Mouse (Mus musculus) right cerebral cortex, postnatal 14 days (tissue): ENCODE results near the gene Agpat1.
A peak's percentile ranks its signal among the peaks of the same experiment; 100 is the strongest.

Source experiments
- DNase-seq: peaks from one replicate; pipeline ENCODE4 v3.0.0; 2022

Agpat1 gene

GRCm38 (mm10) chr17:34587423-34587811 is 16.6 kb upstream of the Agpat1 start:
- peak; percentile 97 for DNase-seq

DNA sequence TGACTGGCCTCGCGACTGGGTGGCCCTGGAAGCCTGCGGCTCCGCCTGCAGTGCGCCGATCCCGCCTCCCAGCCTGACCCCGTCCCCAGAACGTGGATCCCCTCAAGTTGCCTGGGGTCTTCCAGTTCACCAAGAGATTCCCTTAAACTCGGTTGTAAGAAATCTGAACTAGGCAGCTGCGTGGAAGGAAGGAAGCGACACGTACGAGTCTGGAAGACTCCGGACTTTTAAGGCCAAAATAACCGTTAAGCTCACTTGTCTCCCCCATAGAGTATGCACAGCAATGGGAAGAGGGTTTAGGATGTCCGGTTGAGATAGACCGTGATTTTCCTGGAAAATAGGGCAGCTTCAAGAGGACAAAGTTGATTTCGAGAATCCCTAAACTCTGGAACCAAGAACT is 16.2 kb upstream of the Agpat1 start:
- no peak for DNase-seq

DNA sequence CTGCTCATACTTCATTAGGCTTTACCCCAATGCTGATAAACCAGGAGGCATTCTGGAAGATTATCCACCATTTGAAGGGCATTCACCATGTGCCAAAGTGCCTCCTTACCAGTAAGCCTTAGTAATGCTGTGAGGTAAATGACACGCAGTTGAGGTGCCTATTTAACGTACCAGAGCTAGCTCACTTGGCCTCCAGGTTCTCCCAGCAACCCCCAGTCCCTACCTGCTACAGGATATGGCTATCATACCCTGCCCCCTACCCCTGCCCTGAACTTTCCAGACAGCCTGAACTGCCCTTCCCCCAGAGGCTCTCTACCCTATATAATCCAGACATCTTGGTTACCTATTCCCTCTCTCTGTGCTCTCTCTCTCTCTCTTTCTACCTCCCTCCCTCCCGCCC is 15.3 kb upstream of the Agpat1 start:
- no peak for DNase-seq

DNA sequence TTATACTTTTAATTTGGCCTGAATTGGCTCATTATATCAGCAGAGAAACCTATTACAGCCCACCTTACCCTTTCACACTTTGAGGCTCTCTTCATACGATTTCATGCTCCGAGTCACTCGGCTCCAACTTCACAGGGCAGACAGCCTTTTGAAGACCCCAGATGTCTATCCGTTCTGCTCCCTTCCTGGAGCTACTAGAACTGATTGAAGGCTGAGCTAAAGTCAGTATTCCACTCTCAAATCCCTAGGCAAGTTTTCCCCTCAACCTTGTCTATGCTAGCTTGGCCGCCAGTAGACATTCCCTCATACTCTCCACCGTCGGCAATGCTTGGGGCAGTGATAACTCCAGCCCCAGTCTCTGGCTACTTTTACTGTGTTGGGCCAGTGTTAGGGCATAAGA is 14.9 kb upstream of the Agpat1 start:
- DNase-seq = no peak

GRCm38 (mm10) chr17:34589681-34590101 is 14.4 kb upstream of the Agpat1 start, which contains the start of gene Gpsm3:
Gpsm3 (plus strand) TSS chr17:34589806.
- DNase-seq = no peak

GRCm38 (mm10) chr17:34590154-34590987 is 13.7 kb upstream of the Agpat1 start:
- DNase-seq = no peak

- DNase-seq = no peak
These were observed 12.8 kb upstream of the Agpat1 start, which contains the start of gene Pbx2 for GRCm38 (mm10) chr17:34591029-34591993. Pbx2 (plus strand) TSS chr17:34591266.

GRCm38 (mm10) chr17:34591994-34592375 is 12.1 kb upstream of the Agpat1 start:
- DNase-seq = peak; percentile 94

- no peak for DNase-seq
These were observed 11.2 kb upstream of the Agpat1 start for GRCm38 (mm10) chr17:34592581-34593549.

GRCm38 (mm10) chr17:34593752-34594525 is 10.1 kb upstream of the Agpat1 start:
- DNase-seq = no peak

- no peak for DNase-seq
These were observed 8.0 kb upstream of the Agpat1 start for GRCm38 (mm10) chr17:34596098-34596497.

GRCm38 (mm10) chr17:34597566-34598095 is 6.4 kb upstream of the Agpat1 start, which contains the start of gene Ager:
Ager (plus strand) TSS chr17:34597862.
- DNase-seq = peak; percentile 5

DNA sequence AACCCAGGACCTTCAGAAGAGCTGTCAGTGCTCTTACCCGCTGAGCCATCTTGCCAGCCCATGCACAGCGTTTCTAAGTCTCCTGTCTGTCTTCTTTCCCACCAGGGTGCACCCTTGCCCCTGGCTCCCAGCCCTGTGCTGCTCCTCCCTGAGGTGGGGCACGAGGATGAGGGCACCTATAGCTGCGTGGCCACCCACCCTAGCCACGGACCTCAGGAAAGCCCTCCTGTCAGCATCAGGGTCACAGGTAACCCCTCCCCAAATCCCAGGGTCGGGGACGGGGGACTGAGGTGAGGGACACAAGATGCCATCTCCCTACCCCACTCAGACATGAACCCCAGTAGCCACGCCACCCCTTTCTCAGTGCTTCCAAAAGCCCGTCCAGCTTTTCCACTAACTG is 4.2 kb upstream of the Agpat1 start:
- DNase-seq = peak; percentile 5

DNA sequence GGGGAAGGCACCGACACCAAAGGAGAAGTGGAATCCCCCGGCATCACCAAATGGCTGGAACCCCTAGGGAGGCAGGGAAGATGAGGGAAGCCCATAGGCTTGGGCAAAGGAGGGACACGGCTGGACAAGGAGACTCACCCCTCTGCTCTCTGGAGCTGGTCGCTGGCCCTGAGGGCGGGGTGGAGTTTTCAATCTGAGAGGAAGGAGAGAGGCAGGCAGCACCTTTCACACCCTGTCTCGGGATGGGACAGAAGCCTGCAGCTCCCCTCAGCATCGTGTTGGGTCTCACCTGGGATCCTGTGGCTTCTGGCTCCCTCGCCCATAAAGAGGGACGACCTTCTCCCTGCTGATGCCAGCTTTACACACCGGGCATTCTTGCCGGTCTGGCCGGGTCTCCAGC is 2.3 kb upstream of the Agpat1 start:
- DNase-seq = no peak

- peak; percentile 99 for DNase-seq
These were observed 544 bp upstream of the Agpat1 start, which contains the start of gene Rnf5 for GRCm38 (mm10) chr17:34603375-34604060. Rnf5 (minus strand) TSS chr17:34603690.

DNA sequence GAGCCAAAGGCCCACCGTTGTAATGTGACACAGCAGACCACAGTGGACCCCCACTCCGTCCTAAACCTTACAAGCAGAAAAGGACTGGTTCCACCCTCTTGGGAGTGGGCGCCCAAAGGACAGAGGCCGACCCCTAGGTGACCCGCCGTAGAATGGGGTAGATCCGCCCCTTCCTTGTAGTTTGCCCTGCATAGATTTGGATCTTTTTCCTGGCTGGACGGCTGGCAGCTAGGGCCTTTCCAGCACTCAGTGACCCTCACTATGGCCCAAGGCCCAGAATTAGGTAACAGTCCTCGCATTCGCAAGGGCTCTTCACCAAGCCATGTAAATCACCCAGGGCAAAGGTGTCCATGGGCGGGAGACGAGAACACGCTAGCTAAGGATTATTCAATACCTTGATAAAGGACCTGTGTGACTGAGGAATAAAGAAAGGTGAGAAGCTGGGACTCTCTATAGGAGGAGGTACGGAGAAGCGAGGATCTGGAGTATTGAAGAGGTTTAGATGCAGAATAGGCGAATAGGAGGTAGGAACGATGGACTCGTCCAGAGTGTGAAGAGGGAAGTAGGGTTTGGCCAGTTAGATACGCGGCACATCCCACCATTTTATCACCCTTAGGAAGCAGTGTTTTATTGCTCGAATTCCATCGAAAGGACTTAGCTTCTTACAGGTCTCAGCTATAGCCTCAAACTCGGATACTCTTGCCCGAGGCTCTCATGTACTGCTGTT is 612 bp downstream of the Agpat1 start:
- DNase-seq = no peak

DNA sequence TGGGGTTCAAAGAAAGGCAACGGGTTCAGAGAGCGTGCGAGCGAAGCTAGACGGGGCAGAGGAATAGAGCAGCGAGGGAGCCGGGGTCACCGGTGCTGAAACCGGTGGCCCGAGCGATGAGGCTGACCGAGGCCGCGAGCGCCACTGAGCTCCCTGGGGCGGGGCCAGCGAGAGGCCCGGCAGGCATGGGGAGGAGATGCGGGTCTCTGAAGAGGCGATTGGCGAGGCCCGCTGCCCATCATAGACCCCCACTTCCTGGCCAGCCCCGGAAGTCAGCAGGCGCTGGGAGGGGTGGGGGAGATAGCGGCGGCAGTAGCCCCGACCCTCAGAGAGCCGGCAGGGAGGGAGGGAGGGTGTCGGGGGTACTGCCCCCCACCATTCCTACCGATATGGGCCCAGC is 1.5 kb downstream of the Agpat1 start:
- peak; percentile 99 for DNase-seq

- peak; percentile 43 for DNase-seq
These were observed 2.4 kb downstream of the Agpat1 start for GRCm38 (mm10) chr17:34606186-34607039.

- DNase-seq = no peak
These were observed 3.9 kb downstream of the Agpat1 start for GRCm38 (mm10) chr17:34607997-34608396.
